Mouse (Mus musculus) lung, postnatal 10 days (tissue): ENCODE results near the gene Slc22a20.

ENCODE experiments used
- DNase-seq: peaks from one replicate; pipeline ENCODE4 v3.0.0; 2021

The Slc22a20 gene

GRCm38 (mm10) chr19:5986043-5986442, at the start of gene Slc22a20:
TSS of gene Slc22a20 (minus strand) at chr19:5986143.
- DNase-seq, result no peak

GRCm38 (mm10) chr19:6030520-6031280, 44.8 kb upstream of the Slc22a20 start:
- DNase-seq, result no peak

GRCm38 (mm10) chr19:6029426-6029825, 43.5 kb upstream of the Slc22a20 start:
- DNase-seq, result no peak

DNA sequence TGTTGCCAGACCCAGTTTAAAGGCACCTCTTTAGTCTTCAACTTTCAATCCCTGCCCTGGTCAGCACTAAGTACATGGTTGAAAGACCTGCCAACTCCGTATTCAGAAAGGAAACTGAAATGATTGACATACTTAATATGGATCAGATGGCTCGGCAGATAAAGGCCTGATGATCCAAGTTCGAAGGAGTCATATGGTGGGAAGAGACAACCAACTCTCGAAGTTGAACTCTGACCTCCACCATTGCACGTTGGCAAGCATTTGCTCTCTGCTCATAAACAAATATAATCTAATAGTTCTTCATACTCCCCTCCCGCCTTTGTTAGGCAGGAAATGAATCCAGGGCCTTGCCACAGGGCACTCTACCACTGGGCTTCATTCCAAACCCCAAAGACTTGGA, 43.0 kb upstream of the Slc22a20 start:
- DNase-seq, result peak; percentile 43

DNA sequence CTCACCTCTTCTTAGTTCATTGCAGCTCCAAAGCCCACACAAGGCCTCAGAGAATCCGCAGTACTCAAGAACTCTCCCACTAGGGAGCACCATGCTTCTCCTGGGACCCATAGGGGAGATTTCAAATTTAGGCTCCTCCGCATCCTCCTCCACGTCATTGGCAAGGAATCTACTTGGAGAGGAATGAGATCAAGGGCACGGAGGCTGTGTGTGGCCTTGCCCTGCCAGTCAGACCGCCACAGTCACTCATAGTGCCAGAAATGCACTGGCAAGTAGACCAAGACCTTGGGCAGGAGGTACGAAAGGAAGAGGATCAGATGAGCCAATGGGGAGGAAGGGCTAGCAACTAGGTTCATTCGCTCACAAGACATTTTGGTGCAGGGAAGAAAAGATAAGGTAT, 38.0 kb upstream of the Slc22a20 start:
- DNase-seq, result no peak

GRCm38 (mm10) chr19:6023059-6023458, 37.1 kb upstream of the Slc22a20 start:
- DNase-seq, result no peak

GRCm38 (mm10) chr19:6020276-6020675, 34.3 kb upstream of the Slc22a20 start:
- DNase-seq, result no peak

- peak; percentile 95 for DNase-seq
Observed at GRCm38 (mm10) chr19:6018142-6019089, 32.5 kb upstream of the Slc22a20 start.

DNA sequence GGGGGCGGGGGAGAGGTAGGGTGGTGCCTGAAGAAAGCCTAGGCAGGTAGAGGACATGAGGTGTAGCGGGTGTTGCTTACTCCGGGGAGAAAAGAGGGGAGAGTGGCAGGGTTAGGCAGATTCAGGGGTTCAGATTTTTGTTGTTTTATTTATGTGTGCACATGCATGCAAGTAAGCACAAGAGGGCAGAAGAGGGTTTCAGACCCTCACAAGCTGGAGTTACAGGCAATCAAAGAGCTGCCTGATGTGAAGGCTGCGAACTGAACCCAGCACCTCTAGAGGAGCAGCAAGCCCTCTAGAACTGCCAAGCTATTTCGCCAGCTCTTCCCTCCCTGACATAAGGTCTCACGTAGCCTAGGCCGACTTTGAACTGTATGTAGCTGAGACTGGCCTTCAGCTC, 30.6 kb upstream of the Slc22a20 start:
- DNase-seq, result peak; percentile 27

GRCm38 (mm10) chr19:6015511-6016315, 29.8 kb upstream of the Slc22a20 start, which contains the start of gene Capn1:
TSS of gene Capn1 (minus strand) at chr19:6015897.
- peak; percentile 88 for DNase-seq

- DNase-seq, result peak; percentile 65
Observed at GRCm38 (mm10) chr19:6014991-6015510, 29.1 kb upstream of the Slc22a20 start.

DNA sequence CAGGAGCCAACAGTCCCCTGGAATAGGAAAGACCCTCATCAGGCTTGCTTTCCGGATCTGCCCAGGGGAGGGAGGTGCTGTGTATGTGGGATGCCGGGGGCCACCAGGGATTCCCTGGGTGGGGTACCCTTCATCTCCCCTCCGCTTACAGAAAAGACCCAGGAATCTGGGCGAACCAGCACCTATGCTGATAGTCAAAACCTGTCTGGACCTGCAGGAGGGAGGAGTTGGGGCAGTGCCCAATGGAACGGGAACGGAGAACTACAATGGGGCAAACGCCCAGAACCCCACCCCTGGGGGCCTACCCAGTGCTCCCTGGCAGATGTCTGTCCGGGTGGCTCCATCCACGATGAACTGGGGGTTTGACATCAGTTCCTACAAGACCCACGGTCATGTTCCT, 27.7 kb upstream of the Slc22a20 start:
- no peak for DNase-seq

- no peak for DNase-seq
Observed at GRCm38 (mm10) chr19:6009137-6009536, 23.2 kb upstream of the Slc22a20 start.

DNA sequence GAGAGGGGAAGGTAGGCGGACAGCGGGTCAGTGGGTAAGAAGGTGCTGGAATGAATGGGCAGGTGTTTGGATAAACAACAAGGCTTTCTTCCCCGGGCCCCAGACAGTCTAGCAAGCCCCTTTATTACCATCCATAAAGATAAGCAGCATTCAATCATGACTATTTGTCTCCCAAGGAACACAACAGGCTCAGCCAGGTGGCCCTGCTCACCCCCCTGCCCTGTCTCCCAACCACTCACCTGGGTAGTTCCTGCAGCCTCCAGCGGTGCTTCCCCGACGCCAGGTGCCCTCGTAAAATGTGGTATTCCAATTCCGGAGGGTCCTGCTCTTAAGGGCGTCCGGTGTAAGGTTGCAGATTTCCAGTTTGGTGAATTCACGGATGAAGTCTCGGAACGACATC, 21.1 kb upstream of the Slc22a20 start:
- DNase-seq, result no peak

GRCm38 (mm10) chr19:6005541-6005940, 19.6 kb upstream of the Slc22a20 start:
- DNase-seq, result no peak

DNA sequence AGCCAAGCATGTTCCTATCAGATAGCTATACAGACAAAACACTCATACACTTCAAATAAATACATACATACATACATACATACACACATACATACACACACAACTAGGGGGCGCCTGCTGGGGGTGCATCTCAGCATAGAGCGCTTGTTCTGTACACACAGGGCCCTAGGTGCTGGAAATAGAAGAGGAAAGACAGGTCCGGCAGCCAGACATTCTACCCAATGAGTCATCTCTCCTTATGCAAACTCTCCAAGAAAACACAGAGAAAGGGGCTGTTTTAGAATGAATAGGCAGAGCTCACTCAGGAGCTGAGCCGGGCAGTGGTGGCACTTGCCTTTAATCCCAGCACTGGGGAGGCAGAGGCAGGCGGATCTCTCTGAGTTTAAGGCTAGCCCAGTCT, 14.0 kb upstream of the Slc22a20 start:
- no peak for DNase-seq

DNA sequence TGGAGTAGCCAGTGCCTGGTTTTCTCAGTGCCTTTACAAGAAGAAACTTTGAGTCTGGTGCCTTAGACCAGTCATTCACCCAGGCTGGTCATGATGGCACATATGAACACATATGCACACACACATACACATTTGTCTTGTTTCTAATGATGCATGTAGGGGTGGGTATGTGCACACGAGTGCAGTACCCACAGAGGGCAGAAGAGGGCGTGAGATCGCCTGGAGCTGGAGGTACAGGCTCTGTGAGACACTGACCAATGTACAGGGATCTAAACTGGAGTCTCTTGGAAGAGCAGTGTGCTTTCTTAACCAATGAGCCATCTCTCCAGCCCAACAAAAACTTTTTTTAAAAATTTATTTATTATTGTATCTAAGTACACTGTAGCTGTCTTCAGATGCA, 12.2 kb upstream of the Slc22a20 start:
- DNase-seq, result no peak

DNA sequence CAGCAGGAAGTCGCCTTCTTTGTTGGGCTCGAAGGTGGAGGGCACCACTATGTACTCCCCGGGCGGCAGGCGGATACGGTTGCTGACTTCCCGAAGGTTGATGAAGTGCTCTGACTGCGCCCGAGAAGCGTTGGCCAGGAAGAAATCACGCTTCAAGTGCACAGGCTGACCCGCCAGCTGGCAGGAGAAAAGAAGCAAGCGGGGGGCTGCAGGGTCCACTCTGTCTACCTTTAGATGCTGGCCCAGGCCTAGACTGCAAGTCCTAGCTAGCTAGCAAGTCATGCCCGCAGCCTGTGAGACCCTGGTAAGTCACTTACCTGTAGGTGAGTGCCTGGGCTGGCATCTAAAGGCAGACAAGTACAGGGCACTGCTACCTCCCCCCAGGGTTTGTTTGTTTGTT, 8.8 kb upstream of the Slc22a20 start:
- no peak for DNase-seq

- no peak for DNase-seq
Observed at GRCm38 (mm10) chr19:5992012-5992411, 6.1 kb upstream of the Slc22a20 start.

DNA sequence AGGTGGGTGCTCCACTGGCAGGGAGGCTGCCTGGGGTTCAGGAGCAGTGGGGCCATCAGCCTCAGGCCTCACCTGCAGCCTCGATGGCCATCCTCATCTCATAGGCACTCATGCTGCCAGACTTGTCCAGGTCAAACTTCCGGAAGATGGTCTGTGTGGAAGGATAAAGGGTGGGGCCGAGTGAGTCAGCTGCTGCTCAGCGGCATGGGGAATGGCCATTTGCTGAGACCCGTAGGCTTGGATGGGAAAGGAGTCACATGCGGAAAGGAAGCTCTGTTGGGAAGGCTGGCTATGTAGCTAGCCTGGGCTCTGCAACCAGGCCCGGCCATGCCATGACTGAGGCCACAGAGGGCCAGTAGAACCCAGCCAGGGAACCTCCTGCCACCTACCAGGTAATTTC, 5.5 kb upstream of the Slc22a20 start:
- no peak for DNase-seq

DNA sequence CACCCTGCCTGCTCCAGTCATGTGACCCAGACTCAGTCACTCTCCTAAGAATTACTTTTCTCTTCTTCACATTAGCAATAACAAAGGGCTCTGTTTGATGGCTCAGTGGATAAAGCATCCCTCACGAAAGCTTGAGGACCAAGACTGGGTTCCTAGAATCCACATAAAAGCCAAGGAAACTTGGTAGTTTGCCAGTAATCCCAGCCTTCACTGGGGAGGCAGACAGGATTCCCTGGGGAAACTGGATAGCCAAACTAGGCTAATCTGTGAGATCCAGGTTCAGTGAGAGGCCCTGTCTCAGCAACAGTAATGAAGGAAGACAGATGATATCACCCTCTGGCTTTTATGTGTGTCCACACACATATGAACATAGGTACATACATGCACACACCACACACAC, 5.0 kb upstream of the Slc22a20 start:
- no peak for DNase-seq

DNA sequence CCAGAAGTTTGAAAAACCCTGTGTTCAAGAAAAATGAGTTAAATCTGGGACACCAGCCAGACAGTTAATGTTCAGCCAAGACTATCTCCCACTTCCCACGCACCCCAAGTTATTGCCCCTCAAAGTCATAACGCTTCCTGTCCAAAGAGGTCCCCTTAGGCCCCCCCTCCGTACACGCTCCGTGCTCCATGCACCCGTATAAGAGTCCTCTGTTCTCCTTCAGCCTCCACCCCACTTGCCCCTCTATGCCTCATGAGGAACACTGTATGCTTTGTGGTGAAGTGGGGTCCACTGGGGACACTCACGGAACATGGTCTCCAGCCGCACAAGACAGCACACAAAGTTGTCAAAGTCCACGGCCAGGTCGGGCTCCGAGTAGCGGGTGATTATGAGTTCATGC, 4.1 kb upstream of the Slc22a20 start:
- DNase-seq, result no peak

GRCm38 (mm10) chr19:5989585-5989984, 3.6 kb upstream of the Slc22a20 start:
- no peak for DNase-seq
